Mouse (Mus musculus): ENCODE measurements around the gene Gpr155. TPM values are rescaled to one million over a fixed set of nuclear protein-coding genes. Genes with fewer than 3 reads are reported as not detected.

The Gpr155 gene
- total RNA-seq, 2 experiments from 2014 or later, result 58.1 to 65.6 TPM

- no peak for TF ChIP-seq CTCF (conservative IDR thresholded peaks at IDR 0.05)
Measured at GRCm38 (mm10) chr2:73301979-73302378, 84.4 kb downstream of the Gpr155 start.

GRCm38 (mm10) chr2:73298841-73299240 is 87.5 kb downstream of the Gpr155 start:
- H3K27ac ChIP-seq, result no peak overlapping the region
- TF ChIP-seq CTCF (conservative IDR thresholded peaks at IDR 0.05), result no peak
- no peak overlapping the region for H3K4me3 ChIP-seq
- DNase-seq (ENCODE audit: low spot score in 2 of 2), result no peak

More at GRCm38 (mm10) chr2:73301979-73302378, 84.4 kb downstream of the Gpr155 start:
- no peak overlapping the region for H3K27ac ChIP-seq
- H3K4me3 ChIP-seq, result no peak overlapping the region
- no peak for DNase-seq (ENCODE audit: low spot score in 2 of 2)

- Histone ChIP-seq H3K27ac (no peak overlapping the region), H3K4me3 (no peak overlapping the region)
- no peak for DNase-seq (ENCODE audit: low spot score in 2 of 2)
- no peak for TF ChIP-seq CTCF (conservative IDR thresholded peaks at IDR 0.05)
Measured at GRCm38 (mm10) chr2:73298154-73298553, 88.2 kb downstream of the Gpr155 start.

DNA sequence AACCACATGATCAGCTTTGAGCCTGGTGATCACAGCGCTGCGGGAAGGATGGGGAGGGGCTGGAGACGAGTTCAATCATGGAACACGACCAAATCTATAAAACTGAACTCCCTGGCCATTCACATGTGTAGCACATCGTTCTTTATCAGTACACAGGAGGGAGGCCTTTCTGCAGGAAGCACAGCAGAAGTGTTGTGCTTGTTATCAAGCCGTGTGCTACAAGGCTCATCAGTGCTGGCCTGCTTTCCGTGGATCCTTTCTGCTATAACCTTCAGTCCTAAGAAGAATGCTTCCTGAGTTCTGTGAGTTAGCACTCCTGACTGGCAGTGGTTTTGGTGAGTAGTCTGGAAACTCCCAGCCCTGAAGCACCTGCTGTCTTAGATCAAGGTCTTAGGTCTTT is 91.3 kb downstream of the Gpr155 start:
- Histone ChIP-seq H3K27ac (no peak overlapping the region), H3K4me3 (no peak overlapping the region)
- no peak for DNase-seq (ENCODE audit: low spot score in 2 of 2)
- no peak for TF ChIP-seq CTCF (conservative IDR thresholded peaks at IDR 0.05)

Other genes starting within 250 kb of the Gpr155 start
- gene Ola1, start 167.6 kb downstream of the Gpr155 start, total RNA-seq (2021), result 100 to 1,000 TPM; 119 to 123 TPM
- 1 to 10 TPM; 3.8 to 4.3 TPM for gene Sp9, start 114.6 kb downstream of the Gpr155 start, total RNA-seq (2021)
- 10 to 100 TPM; 19.3 to 22.3 TPM for gene Scrn3, start 74.0 kb downstream of the Gpr155 start, total RNA-seq (2021)
- 10 to 100 TPM; 31.6 to 32.6 TPM for gene Cir1, start 73.9 kb downstream of the Gpr155 start, total RNA-seq (2021)
- gene Wipf1, start 143.2 kb upstream of the Gpr155 start, total RNA-seq (2021), result 1 to 10 TPM; 8.1 to 10.0 TPM
- under 1 TPM; 0.42 to 0.54 TPM for gene Chrna1, start 193.8 kb upstream of the Gpr155 start, total RNA-seq (2021)